Mouse (Mus musculus) intestine, embryonic 16.5 days (tissue): ENCODE measurements at regions not wholly inside any gene's neighbourhood (a gene's known extent, or its start where the extent isn't known, plus 50 kb on each side); places are given as distances from the start of the nearest gene placed in this dataset.

ENCODE experiments used
- ATAC-seq: fragments of 200-750 bp; cut with Nextera tagmentation; 2 replicates; pipeline ENCODE4 v1.8.0; 2017; ENCODE audit warnings: moderate TSS enrichment, moderate library complexity
- H3K27ac ChIP-seq: fragments of 300-500 bp; sonication (generic); 2 replicates; pipeline ENCODE4 v1.5.1; 2014; ENCODE audit warnings: mild to moderate bottlenecking, low read length
- H3K27me3 ChIP-seq: fragments of 300-500 bp; sonication (generic); replicated peaks from 2 replicates; pipeline ENCODE4 v1.6.1; 2014; ENCODE audit warnings: low read length, control low read depth, mixed read lengths; ENCODE audit not compliant: control insufficient read depth, insufficient read depth
- H3K36me3 ChIP-seq: fragments of 300-500 bp; sonication (generic); 2 replicates; pipeline ENCODE4 v1.6.1; 2014; ENCODE audit warnings: low read length, control low read depth; ENCODE audit not compliant: control insufficient read depth, insufficient read depth
- H3K4me1 ChIP-seq: fragments of 300-500 bp; sonication (generic); 2 replicates; pipeline ENCODE4 v1.6.1; 2014; ENCODE audit warnings: low read length, control low read depth, mixed read lengths; ENCODE audit not compliant: control insufficient read depth, insufficient read depth
- H3K4me2 ChIP-seq: fragments of 300-500 bp; sonication (generic); 2 replicates; pipeline ENCODE4 v1.6.1; 2014; ENCODE audit warnings: low read depth, low read length, control low read depth
- H3K4me3 ChIP-seq: fragments of 300-500 bp; sonication (generic); 2 replicates; pipeline ENCODE4 v1.5.1; 2014; ENCODE audit warnings: mild to moderate bottlenecking, low read length
- H3K9ac ChIP-seq: fragments of 300-500 bp; sonication (generic); 2 replicates; pipeline ENCODE4 v1.6.1; 2014; ENCODE audit warnings: low read depth, low read length
- H3K9me3 ChIP-seq: fragments of 300-500 bp; sonication (generic); 2 replicates; pipeline ENCODE4 v1.6.1; 2016; ENCODE audit warnings: low read length, control low read depth; ENCODE audit not compliant: control insufficient read depth
- WGBS: fragments of 180-500 bp; shearing (Covaris S2); extraction: QIAGEN DNeasy Blood & Tissue Kit; methylation state at CpG from one replicate; pipeline ENCODE4 v1.1.7; 2014; 5-methylcytosine and 5-hydroxymethylcytosine counted together

- no peak overlapping the region for H3K4me2 ChIP-seq
- 49% methylated on average over 9 of the region's 9 CpGs for WGBS
Observed at GRCm38 (mm10) chr1:120757283-120757821, 155.1 kb downstream of the En1 start.

GRCm38 (mm10) chr1:120758172-120758571 lies 156.0 kb downstream of the En1 start:
- H3K9ac ChIP-seq = no peak overlapping the region
- H3K4me3 ChIP-seq = no peak overlapping the region
- no peak overlapping the region for H3K4me2 ChIP-seq
- no peaks in the 10 kb centered on the region for H3K4me1 ChIP-seq
- H3K27ac ChIP-seq = no peak overlapping the region
- H3K36me3 ChIP-seq = no peaks in the 10 kb centered on the region
- WGBS = 77% methylated on average over 7 of the region's 7 CpGs
- no peak for ATAC-seq
- H3K9me3 ChIP-seq = no peaks in the 10 kb centered on the region
- H3K27me3 ChIP-seq = no peaks in the 10 kb centered on the region

More at GRCm38 (mm10) chr1:120757283-120757821, 155.1 kb downstream of the En1 start:
- no peak for ATAC-seq
- H3K9me3 ChIP-seq = no peaks in the 10 kb centered on the region
- no peak overlapping the region for H3K9ac ChIP-seq
- no peak overlapping the region for H3K4me3 ChIP-seq
- no peaks in the 10 kb centered on the region for H3K27me3 ChIP-seq
- no peaks in the 10 kb centered on the region for H3K4me1 ChIP-seq
- H3K27ac ChIP-seq = no peak overlapping the region
- H3K36me3 ChIP-seq = no peaks in the 10 kb centered on the region

- Histone ChIP-seq H3K36me3 (no peaks in the 10 kb centered on the region), H3K4me1 (no peaks in the 10 kb centered on the region), H3K4me3 (no peak overlapping the region), H3K9ac (no peak overlapping the region), H3K27ac (no peak overlapping the region), H3K4me2 (no peak overlapping the region), H3K9me3 (no peaks in the 10 kb centered on the region), H3K27me3 (no peaks in the 10 kb centered on the region)
- WGBS = 68% methylated on average over 5 of the region's 5 CpGs
- ATAC-seq = no peak
Observed at GRCm38 (mm10) chr1:120758762-120759161, 156.5 kb downstream of the En1 start.

- no peak for ATAC-seq
Observed at GRCm38 (mm10) chr1:120759380-120759779, 157.2 kb downstream of the En1 start.

GRCm38 (mm10) chr1:120761364-120761763 lies 159.1 kb downstream of the En1 start:
- peak; percentile 69 for ATAC-seq
- Histone ChIP-seq H3K9me3 (no peaks in the 10 kb centered on the region), H3K9ac (no peak overlapping the region), H3K4me2 (no peak overlapping the region), H3K4me1 (no peaks in the 10 kb centered on the region), H3K27me3 (no peaks in the 10 kb centered on the region), H3K27ac (no peak overlapping the region), H3K36me3 (no peaks in the 10 kb centered on the region), H3K4me3 (no peak overlapping the region)
- 65% methylated on average over 9 of the region's 9 CpGs for WGBS

More at GRCm38 (mm10) chr1:120759380-120759779, 157.2 kb downstream of the En1 start:
- Histone ChIP-seq H3K9ac (no peak overlapping the region), H3K4me2 (no peak overlapping the region), H3K27ac (no peak overlapping the region), H3K4me3 (no peak overlapping the region), H3K4me1 (no peaks in the 10 kb centered on the region), H3K36me3 (no peaks in the 10 kb centered on the region), H3K9me3 (no peaks in the 10 kb centered on the region), H3K27me3 (no peaks in the 10 kb centered on the region)
- WGBS = 80% methylated on average over 3 of the region's 3 CpGs

- Histone ChIP-seq H3K9me3 (no peaks in the 10 kb centered on the region), H3K9ac (no peak overlapping the region), H3K4me1 (no peaks in the 10 kb centered on the region), H3K27me3 (no peaks in the 10 kb centered on the region), H3K27ac (no peak overlapping the region), H3K4me3 (no peak overlapping the region), H3K4me2 (no peak overlapping the region), H3K36me3 (no peaks in the 10 kb centered on the region)
- no peak for ATAC-seq
- whole genome bisulfite sequencing = 93% methylated on average over 2 of the region's 2 CpGs
Observed at GRCm38 (mm10) chr1:120762498-120762897, 160.3 kb downstream of the En1 start.

GRCm38 (mm10) chr1:120762921-120763595 lies 160.8 kb downstream of the En1 start:
- Histone ChIP-seq H3K27me3 (no peaks in the 10 kb centered on the region), H3K4me1 (no peaks in the 10 kb centered on the region)
- no peak for ATAC-seq

GRCm38 (mm10) chr1:120767054-120767453 lies 164.8 kb downstream of the En1 start:
- no peak for ATAC-seq
- Histone ChIP-seq H3K27me3 (no peaks in the 10 kb centered on the region), H3K4me2 (no peak overlapping the region), H3K9ac (no peak overlapping the region), H3K36me3 (no peaks in the 10 kb centered on the region), H3K9me3 (no peaks in the 10 kb centered on the region), H3K4me3 (no peak overlapping the region), H3K4me1 (no peaks in the 10 kb centered on the region), H3K27ac (no peak overlapping the region)
- 61% methylated on average over 2 of the region's 2 CpGs for WGBS

More at GRCm38 (mm10) chr1:120762921-120763595, 160.8 kb downstream of the En1 start:
- Histone ChIP-seq H3K27ac (no peak overlapping the region), H3K9ac (no peak overlapping the region), H3K36me3 (no peaks in the 10 kb centered on the region), H3K9me3 (no peaks in the 10 kb centered on the region), H3K4me3 (no peak overlapping the region), H3K4me2 (no peak overlapping the region)
- 69% methylated on average over 4 of the region's 4 CpGs for WGBS

- Histone ChIP-seq H3K36me3 (no peaks in the 10 kb centered on the region), H3K4me2 (no peak overlapping the region), H3K9me3 (no peaks in the 10 kb centered on the region), H3K27ac (no peak overlapping the region), H3K4me3 (no peak overlapping the region), H3K4me1 (no peaks in the 10 kb centered on the region), H3K27me3 (no peaks in the 10 kb centered on the region), H3K9ac (no peak overlapping the region)
- WGBS = 19% methylated on average over 2 of the region's 2 CpGs
- no peak for ATAC-seq
Observed at GRCm38 (mm10) chr1:120771269-120771668, 169.1 kb downstream of the En1 start.

GRCm38 (mm10) chr1:120776906-120777305 lies 174.7 kb downstream of the En1 start:
- Histone ChIP-seq H3K4me2 (no peak overlapping the region), H3K4me3 (no peak overlapping the region), H3K27me3 (no peaks in the 10 kb centered on the region), H3K9ac (no peak overlapping the region), H3K9me3 (no peaks in the 10 kb centered on the region), H3K27ac (no peak overlapping the region), H3K4me1 (no peaks in the 10 kb centered on the region), H3K36me3 (no peaks in the 10 kb centered on the region)
- 72% methylated on average over 2 of the region's 2 CpGs for WGBS
- no peak for ATAC-seq
